Comparison of ENCODE assay signal across 8 mouse cellular contexts in the genomic region with DNA sequence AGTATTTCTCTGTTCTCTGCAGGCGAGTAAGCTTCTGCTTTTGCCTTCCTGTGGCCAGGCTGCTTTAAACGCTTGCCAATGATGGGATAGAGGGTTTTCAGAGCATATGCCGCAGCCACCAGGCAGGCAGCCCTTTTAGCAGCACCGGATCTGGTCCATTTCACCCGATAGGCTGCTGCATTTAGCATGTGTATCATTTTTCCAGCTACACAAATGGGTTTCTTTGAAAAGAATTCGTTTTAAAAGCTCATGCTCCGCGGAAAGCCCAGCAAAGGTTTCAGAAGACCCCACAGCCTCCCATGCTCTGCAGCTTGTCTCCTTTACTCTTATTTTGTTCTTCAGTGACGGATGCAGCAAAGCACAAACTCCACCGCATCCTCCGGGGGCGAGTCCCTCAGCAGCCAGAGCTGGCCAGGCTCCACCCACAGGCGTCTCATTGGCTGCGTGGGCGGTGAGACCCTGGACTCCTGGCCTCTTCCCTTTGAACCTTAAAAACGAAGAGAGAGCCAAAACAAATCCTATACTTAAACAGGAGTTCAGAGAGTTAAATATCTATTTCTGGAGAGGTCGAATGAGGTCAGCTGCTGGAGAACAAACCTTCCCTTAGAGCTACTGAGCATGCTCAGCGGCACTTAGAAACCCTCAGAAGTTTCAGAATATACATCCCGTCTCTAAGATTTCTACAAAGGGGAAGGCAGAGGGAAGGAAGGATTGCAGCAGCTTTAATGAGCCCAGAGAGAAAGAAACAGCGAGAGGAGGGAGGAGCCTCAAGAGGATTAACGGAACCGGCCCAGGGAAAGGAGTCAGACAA. TPM values are rescaled to one million over a fixed set of nuclear protein-coding genes. Genes with fewer than 3 reads are reported as not detected.
DNase-seq lines count a peak whose midpoint lies in the region; ATAC-seq and TF ChIP-seq lines count a peak whose summit lies in the region.

A gene (minus strand): TSS at position 388 of the 811 bp plus-strand sequence.

- peak within 1 kb of the TSS; percentile 84 for H3K4me2 ChIP-seq in neural tube, embryonic 14.5 days (ENCODE audit: low read depth, low read length)

- no peak for TF ChIP-seq CTCF in layer of hippocampus, adult 2 months (conservative IDR thresholded peaks at IDR 0.05)

- peak; percentile 27 for DNase-seq in ZHBTc4 (ENCODE audit: low read depth, low spot score)
- DNase-seq in cerebellum, adult 9-10 months: peak; percentile 84
- DNase-seq in forelimb bud, embryonic 11.5 days (ENCODE audit: low read depth, low spot score): peak; percentile 78
- peak; percentile 71 to 82 for DNase-seq in heart, postnatal 36 days
- peak; percentile 58 to 65 for DNase-seq in layer of hippocampus, adult 2 months (ENCODE audit: low spot score in 2 of 2)
- peak; percentile 67 to 70 for DNase-seq in lung, adult 18-20 months
- peak; percentile 21 for DNase-seq in thymus, postnatal 14 days

- intact Hi-C loops in heart, postnatal 36 days (cut with DNase I): loop anchor here (5.0 kb wide), 1 partner anchor 199 kb away; no protein-coding TSS in a partner anchor

- peak within 1 kb of the TSS; percentile 43 for H3K9ac ChIP-seq in neural tube, embryonic 14.5 days (replicated peaks; ENCODE audit: low read depth, low read length)

- H3K9me3 ChIP-seq in neural tube, embryonic 14.5 days (ENCODE audit: control insufficient read depth, low read length): no peaks in the 10 kb centered on the region

- H3K4me1 ChIP-seq in neural tube, embryonic 14.5 days (ENCODE audit: control insufficient read depth, insufficient read depth, low read length): peaks cover 15% of the 10 kb centered on the region

- H3K36me3 ChIP-seq in neural tube, embryonic 14.5 days (ENCODE audit: control insufficient read depth, insufficient read depth, low read length): no peaks in the 10 kb centered on the region

- H3K4me3 ChIP-seq in layer of hippocampus, adult 2 months: peak within 1 kb of the TSS; percentile 68
- peak within 1 kb of the TSS; percentile 46 for H3K4me3 ChIP-seq in neural tube, embryonic 14.5 days (ENCODE audit: low read depth, low read length)

- peak; percentile 96 for ATAC-seq in neural tube, embryonic 14.5 days (ENCODE audit: low read depth)

- H3K27me3 ChIP-seq in neural tube, embryonic 14.5 days (ENCODE audit: control insufficient read depth, insufficient read depth, low read length): 0 out of 2 replicates have a peak, but pooled peaks cover 2% of the 10 kb centered on the region

- peak within 1 kb of the TSS; percentile 92 for H3K27ac ChIP-seq in layer of hippocampus, adult 2 months
- H3K27ac ChIP-seq in neural tube, embryonic 14.5 days (ENCODE audit: low read depth, low read length): peak within 1 kb of the TSS; percentile 75

- WGBS in neural tube, embryonic 14.5 days: under 1% methylated on average over 22 of the region's 22 CpGs

RNA-seq across cellular contexts. Expression of the gene that starts here (rescaled TPM):
- total RNA-seq in heart, postnatal 36 days (2021): 1 to 10 TPM; 5.6 to 6.2 TPM
- 10 to 100 TPM; 18.4 to 20.5 TPM for total RNA-seq in layer of hippocampus, adult 2 months (2021)
- polyA plus RNA-seq in neural tube, embryonic 14.5 days (2014; fragmentation: Nextera tagmentation; extraction: Ambion mirVana): 5.6 and 6.8 TPM in 2 replicates

Comparison
In these comparisons a context has a peak if more than half of its experiments do, and no peak if none do; other contexts are left out.
1. Peak in every context shown above with its lines: DNase-seq, ATAC-seq, H3K4me3 ChIP-seq and H3K27ac ChIP-seq.
2. DNase-seq: peak in every context shown above with its lines; median percentile 84 in cerebellum, adult 9-10 months; 78 in forelimb bud, embryonic 11.5 days; 76 in heart, postnatal 36 days; 68 in lung, adult 18-20 months; 62 in layer of hippocampus, adult 2 months; 27 in ZHBTc4; 21 in thymus, postnatal 14 days.